Mouse (Mus musculus): Measurements from ENCODE around the gene Rnf212. TPM values are rescaled to one million over a fixed set of nuclear protein-coding genes. Genes with fewer than 3 reads are reported as not detected.

The Rnf212 gene
- polyA plus RNA-seq, 1 experiment from 2014 or later: 0.95 TPM

DNA sequence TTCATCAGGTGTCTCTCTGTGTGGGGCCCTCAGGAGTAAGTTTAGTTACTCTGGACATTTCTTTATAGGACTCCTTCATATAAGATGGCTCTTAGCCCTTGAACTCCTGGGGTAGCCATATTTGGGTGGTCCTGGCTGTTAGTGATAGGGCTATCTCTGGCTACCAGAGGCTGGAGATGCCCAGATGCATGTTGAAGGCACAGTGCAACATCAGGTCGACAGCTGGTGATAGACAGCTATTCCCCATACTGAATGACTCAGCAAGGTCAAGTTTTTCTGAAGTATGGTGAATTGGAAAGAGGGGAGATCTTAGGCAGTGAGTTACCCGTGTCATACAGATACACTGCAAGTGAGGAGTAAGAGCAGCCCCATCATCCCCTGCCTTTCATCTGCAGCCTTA, 67.0 kb downstream of the Rnf212 start:
- H3K27me3 ChIP-seq (ENCODE audit: control insufficient read depth, insufficient read depth, low read length): no peaks in the 10 kb centered on the region
- no peak for ATAC-seq (replicated peaks; ENCODE audit: low FRiP score)
- H3K36me3 ChIP-seq (ENCODE audit: control insufficient read depth, insufficient read depth, low read length): no peaks in the 10 kb centered on the region; the same call in none of the 2 replicates

DNA sequence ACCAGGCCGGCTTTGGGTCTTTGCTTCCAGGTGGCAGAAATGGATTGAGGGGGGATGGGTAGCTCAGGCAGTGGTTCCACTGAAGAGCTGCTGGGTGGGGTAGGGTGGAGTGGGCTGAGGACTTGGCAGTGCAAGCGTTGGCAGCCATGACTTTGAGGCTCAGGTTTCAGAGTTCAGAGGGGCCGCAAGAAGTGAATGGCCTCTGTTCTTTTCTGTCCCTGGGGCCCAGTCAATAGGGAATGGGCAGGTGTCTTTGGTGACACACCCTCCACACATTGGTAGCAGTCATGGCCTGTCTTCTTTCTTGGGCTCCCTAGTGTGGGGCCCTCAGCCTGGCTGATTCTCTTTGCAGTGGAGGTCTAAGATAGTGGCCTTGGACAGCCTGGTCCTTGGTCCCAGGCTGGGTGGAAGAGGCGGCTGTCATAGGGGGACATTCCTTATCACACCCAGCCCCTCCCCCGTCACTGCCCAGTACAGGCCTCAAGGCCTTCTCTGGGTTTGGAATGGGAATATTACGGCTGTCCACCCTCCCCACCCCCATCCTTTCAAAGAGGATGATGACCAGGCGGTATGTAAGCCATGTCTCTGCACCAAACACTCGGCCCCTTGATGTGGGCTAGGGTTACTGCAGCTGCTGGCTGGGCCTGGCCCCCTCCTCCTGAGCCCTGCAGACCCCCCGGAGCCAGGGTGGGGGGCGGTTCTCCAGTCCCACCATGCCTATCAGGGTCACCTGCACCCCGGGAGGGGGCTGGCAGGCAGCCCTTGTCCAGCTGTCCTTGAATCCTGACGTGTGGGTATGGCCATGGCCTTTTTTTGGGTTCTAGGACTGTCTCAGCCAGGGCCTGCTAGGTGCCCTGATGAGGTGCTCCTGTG, 70.8 kb downstream of the Rnf212 start:
- Histone ChIP-seq H3K4me1 (replicated peaks; ENCODE audit: control insufficient read depth, insufficient read depth, low read length) (no peaks in the 10 kb centered on the region), H3K27me3 (ENCODE audit: control insufficient read depth, insufficient read depth, low read length) (no peaks in the 10 kb centered on the region), H3K4me3 (ENCODE audit: low read depth, low read length) (no peak overlapping the region), H3K36me3 (ENCODE audit: control insufficient read depth, insufficient read depth, low read length) (no peaks in the 10 kb centered on the region; the same call in none of the 2 replicates), H3K27ac (ENCODE audit: low read depth, low read length) (no peak overlapping the region), H3K9ac (ENCODE audit: low read length) (no peak overlapping the region), H3K4me2 (ENCODE audit: low read depth, low read length, severe bottlenecking) (no peak overlapping the region), H3K9me3 (ENCODE audit: control insufficient read depth, low read length) (no peaks in the 10 kb centered on the region)
- 93% methylated on average over 12 of the region's 12 CpGs for WGBS
- no peak for DNase-seq (ENCODE audit: low spot score)
- ATAC-seq (replicated peaks; ENCODE audit: low FRiP score): 0 out of 2 replicates have a peak, but pooled peaks have one; percentile 12

More for the DNA sequence above, 67.0 kb downstream of the Rnf212 start:
- Histone ChIP-seq H3K4me1 (replicated peaks; ENCODE audit: control insufficient read depth, insufficient read depth, low read length) (no peaks in the 10 kb centered on the region), H3K4me3 (ENCODE audit: low read depth, low read length) (no peak overlapping the region), H3K4me2 (ENCODE audit: low read depth, low read length, severe bottlenecking) (no peak overlapping the region), H3K27ac (ENCODE audit: low read depth, low read length) (no peak overlapping the region), H3K9me3 (ENCODE audit: control insufficient read depth, low read length) (no peaks in the 10 kb centered on the region), H3K9ac (ENCODE audit: low read length) (no peak overlapping the region)
- no peak for DNase-seq (ENCODE audit: low spot score)
- WGBS: 90% methylated on average over 2 of the region's 2 CpGs

DNA sequence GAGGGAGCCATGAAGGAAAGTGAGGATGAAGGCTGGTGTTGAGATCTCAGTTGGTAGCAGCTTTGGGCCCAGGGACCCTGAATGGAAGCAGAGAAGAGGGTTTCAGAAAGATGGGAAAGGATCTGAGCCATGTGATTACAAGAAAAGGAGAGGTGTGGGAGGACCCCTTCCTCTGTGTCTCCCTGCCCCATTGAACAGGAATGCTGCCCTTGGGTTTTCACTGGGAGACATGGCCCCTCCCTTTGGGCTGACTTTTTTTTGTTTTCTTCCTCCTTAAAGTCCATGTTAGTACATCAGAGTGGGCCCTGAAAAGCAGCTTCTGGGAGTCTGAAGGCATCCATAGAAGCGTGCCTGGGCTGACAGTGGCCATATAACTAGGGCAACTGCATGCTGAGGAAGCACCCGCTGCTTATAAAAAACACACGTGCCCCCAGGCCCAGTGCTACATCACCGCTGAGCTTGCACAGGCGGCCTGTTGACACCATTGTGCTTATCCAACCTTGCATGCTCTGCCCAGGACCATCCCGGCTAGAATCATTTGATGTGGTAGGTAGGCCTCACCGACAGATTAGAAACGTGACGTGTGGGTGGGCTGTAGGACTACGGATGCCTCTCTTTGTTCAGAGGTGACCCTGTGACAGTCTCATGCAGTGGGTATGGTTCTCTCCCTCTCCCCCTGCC, 73.3 kb downstream of the Rnf212 start:
- H3K9me3 ChIP-seq (ENCODE audit: control insufficient read depth, low read length): no peaks in the 10 kb centered on the region
- peaks cover 14% of the 10 kb centered on the region for H3K4me1 ChIP-seq (replicated peaks; ENCODE audit: control insufficient read depth, insufficient read depth, low read length)
- no peak for ATAC-seq (replicated peaks; ENCODE audit: low FRiP score)
- no peaks in the 10 kb centered on the region; the same call in none of the 2 replicates for H3K36me3 ChIP-seq (ENCODE audit: control insufficient read depth, insufficient read depth, low read length)
- no peak overlapping the region for H3K4me2 ChIP-seq (ENCODE audit: low read depth, low read length, severe bottlenecking)
- no peak overlapping the region for H3K27ac ChIP-seq (ENCODE audit: low read depth, low read length)
- 73% methylated on average over 10 of the region's 10 CpGs for WGBS
- no peak overlapping the region for H3K4me3 ChIP-seq (ENCODE audit: low read depth, low read length)
- DNase-seq (ENCODE audit: low spot score): no peak
- H3K9ac ChIP-seq (ENCODE audit: low read length): no peak overlapping the region
- no peaks in the 10 kb centered on the region for H3K27me3 ChIP-seq (ENCODE audit: control insufficient read depth, insufficient read depth, low read length)

DNA sequence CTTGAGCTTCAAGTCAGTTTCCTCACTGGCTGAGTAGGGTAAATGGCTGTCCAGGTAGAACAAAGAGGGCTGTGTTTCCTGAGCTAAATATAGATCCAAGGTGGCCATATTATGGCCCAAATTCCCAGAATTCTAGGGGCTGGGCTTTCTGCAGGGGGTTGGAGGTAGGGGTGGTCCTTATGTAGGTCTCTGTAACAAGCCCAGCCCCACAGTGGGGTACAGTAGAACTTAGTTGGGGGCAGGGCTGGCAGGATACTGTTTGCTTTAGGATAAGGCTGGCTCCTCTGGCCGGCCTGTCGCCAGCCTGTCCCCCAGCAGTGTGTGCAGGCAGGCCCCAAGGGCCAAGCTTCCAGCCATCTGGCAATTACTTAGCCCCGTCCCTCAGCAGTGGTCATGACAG, 74.4 kb downstream of the Rnf212 start:
- Histone ChIP-seq H3K4me1 (replicated peaks; ENCODE audit: control insufficient read depth, insufficient read depth, low read length) (peaks cover 16% of the 10 kb centered on the region), H3K4me3 (ENCODE audit: low read depth, low read length) (no peak overlapping the region), H3K4me2 (ENCODE audit: low read depth, low read length, severe bottlenecking) (no peak overlapping the region), H3K27ac (ENCODE audit: low read depth, low read length) (no peak overlapping the region), H3K9ac (ENCODE audit: low read length) (no peak overlapping the region), H3K9me3 (ENCODE audit: control insufficient read depth, low read length) (no peaks in the 10 kb centered on the region), H3K27me3 (ENCODE audit: control insufficient read depth, insufficient read depth, low read length) (no peaks in the 10 kb centered on the region), H3K36me3 (ENCODE audit: control insufficient read depth, insufficient read depth, low read length) (no peaks in the 10 kb centered on the region; the same call in none of the 2 replicates)
- ATAC-seq (replicated peaks; ENCODE audit: low FRiP score) (no peak), DNase-seq (ENCODE audit: low spot score) (no peak)
- WGBS: 44% methylated on average over 3 of the region's 3 CpGs

DNA sequence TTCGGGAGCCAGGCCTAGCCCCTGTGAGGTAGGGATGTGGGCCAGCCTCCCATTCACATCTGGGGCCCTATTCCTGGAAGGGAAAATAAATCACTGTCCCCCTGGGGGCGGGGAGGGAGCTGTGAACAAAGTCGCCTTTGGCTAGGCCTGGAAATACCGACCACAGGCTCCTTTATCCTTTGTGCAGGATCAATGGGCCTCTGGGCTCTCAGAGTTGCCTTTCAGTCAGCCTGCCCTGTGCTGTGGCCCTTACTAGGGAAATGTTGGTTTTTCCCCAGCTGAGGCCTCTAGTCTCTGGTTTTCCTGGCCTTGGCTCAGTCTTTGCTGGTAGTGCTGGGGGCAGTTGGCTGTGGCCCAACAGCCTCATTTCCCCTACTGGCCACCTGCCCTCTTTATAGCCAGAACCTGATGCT, 77.4 kb downstream of the Rnf212 start:
- DNase-seq (ENCODE audit: low spot score) (peak; percentile 60), ATAC-seq (replicated peaks; ENCODE audit: low FRiP score) (no peak; the same call in 1 of the 2 replicates)
- peaks cover 23% of the 10 kb centered on the region for H3K4me1 ChIP-seq (replicated peaks; ENCODE audit: control insufficient read depth, insufficient read depth, low read length)
- peak overlapping the region; percentile 26 for H3K27ac ChIP-seq (ENCODE audit: low read depth, low read length)
- no peaks in the 10 kb centered on the region for H3K9me3 ChIP-seq (ENCODE audit: control insufficient read depth, low read length)
- H3K27me3 ChIP-seq (ENCODE audit: control insufficient read depth, insufficient read depth, low read length): peaks cover 4% of the 10 kb centered on the region
- no peak overlapping the region for H3K4me3 ChIP-seq (ENCODE audit: low read depth, low read length)
- H3K9ac ChIP-seq (ENCODE audit: low read length): no peak overlapping the region; the same call in 1 of the 2 replicates
- 14% methylated on average over 4 of the region's 4 CpGs for WGBS
- H3K4me2 ChIP-seq (ENCODE audit: low read depth, low read length, severe bottlenecking): peak overlapping the region; percentile 24; the same call in 1 of the 2 replicates
- H3K36me3 ChIP-seq (ENCODE audit: control insufficient read depth, insufficient read depth, low read length): no peaks in the 10 kb centered on the region; the same call in 1 of the 2 replicates

DNA sequence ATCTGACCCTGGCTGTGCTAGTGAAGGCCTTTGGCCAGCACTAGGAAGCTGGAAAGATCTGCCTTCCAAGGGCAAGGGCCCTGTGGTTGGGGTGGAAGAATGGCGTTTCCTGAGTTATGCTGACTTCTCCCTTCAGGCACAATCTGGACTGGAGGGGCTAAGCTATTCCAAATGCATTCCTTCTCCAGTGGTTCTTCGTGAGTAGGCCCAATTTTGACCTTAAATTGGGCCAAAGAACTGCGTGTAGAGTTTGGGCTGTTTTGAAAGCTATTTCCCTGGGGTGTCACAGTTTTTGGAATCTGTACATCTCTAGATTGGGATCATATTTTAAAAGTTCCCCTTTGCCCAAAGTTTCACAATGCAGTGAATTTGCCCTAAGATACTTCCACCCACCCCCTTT, 78.2 kb downstream of the Rnf212 start:
- Histone ChIP-seq H3K4me2 (ENCODE audit: low read depth, low read length, severe bottlenecking) (no peak overlapping the region), H3K9me3 (ENCODE audit: control insufficient read depth, low read length) (no peaks in the 10 kb centered on the region), H3K27ac (ENCODE audit: low read depth, low read length) (no peak overlapping the region), H3K4me1 (replicated peaks; ENCODE audit: control insufficient read depth, insufficient read depth, low read length) (peaks cover 25% of the 10 kb centered on the region), H3K4me3 (ENCODE audit: low read depth, low read length) (no peak overlapping the region), H3K36me3 (ENCODE audit: control insufficient read depth, insufficient read depth, low read length) (no peaks in the 10 kb centered on the region; the same call in 1 of the 2 replicates), H3K27me3 (ENCODE audit: control insufficient read depth, insufficient read depth, low read length) (peaks cover 4% of the 10 kb centered on the region), H3K9ac (ENCODE audit: low read length) (no peak overlapping the region)
- no peak for ATAC-seq (replicated peaks; ENCODE audit: low FRiP score)
- WGBS: 76% methylated on average over 3 of the region's 3 CpGs
- DNase-seq (ENCODE audit: low spot score): no peak

DNA sequence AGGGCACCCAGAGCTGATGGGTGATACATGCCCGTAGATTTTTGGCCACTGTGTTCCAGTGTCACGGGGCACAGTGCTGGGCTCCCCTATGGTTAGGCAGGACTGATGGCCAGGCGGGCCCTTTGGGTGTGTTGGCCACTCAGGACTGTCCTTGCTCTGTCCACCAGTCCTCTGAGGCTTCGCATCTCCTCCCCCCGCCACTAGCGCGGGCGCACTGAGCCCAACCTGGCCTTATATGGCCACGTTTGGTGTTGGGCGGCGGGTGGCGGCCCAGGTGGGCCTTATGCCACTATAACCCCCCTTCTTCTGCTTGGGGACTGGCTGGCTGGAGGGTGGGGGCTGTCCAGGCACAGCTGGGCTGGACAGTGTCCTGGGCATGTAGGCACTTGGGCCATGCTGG, 78.9 kb downstream of the Rnf212 start:
- H3K36me3 ChIP-seq (ENCODE audit: control insufficient read depth, insufficient read depth, low read length): no peaks in the 10 kb centered on the region
- H3K27me3 ChIP-seq (ENCODE audit: control insufficient read depth, insufficient read depth, low read length): peaks cover 4% of the 10 kb centered on the region
- H3K4me3 ChIP-seq (ENCODE audit: low read depth, low read length): no peak overlapping the region
- H3K9me3 ChIP-seq (ENCODE audit: control insufficient read depth, low read length): no peaks in the 10 kb centered on the region
- WGBS: 89% methylated on average over 12 of the region's 12 CpGs
- H3K4me1 ChIP-seq (replicated peaks; ENCODE audit: control insufficient read depth, insufficient read depth, low read length): peaks cover 25% of the 10 kb centered on the region
- no peak overlapping the region for H3K9ac ChIP-seq (ENCODE audit: low read length)
- H3K4me2 ChIP-seq (ENCODE audit: low read depth, low read length, severe bottlenecking): 0 out of 2 replicates have a peak overlapping the region, but pooled peaks have one; percentile 78
- no peak overlapping the region for H3K27ac ChIP-seq (ENCODE audit: low read depth, low read length)
- DNase-seq (ENCODE audit: low spot score): no peak
- ATAC-seq (replicated peaks; ENCODE audit: low FRiP score): no peak

DNA sequence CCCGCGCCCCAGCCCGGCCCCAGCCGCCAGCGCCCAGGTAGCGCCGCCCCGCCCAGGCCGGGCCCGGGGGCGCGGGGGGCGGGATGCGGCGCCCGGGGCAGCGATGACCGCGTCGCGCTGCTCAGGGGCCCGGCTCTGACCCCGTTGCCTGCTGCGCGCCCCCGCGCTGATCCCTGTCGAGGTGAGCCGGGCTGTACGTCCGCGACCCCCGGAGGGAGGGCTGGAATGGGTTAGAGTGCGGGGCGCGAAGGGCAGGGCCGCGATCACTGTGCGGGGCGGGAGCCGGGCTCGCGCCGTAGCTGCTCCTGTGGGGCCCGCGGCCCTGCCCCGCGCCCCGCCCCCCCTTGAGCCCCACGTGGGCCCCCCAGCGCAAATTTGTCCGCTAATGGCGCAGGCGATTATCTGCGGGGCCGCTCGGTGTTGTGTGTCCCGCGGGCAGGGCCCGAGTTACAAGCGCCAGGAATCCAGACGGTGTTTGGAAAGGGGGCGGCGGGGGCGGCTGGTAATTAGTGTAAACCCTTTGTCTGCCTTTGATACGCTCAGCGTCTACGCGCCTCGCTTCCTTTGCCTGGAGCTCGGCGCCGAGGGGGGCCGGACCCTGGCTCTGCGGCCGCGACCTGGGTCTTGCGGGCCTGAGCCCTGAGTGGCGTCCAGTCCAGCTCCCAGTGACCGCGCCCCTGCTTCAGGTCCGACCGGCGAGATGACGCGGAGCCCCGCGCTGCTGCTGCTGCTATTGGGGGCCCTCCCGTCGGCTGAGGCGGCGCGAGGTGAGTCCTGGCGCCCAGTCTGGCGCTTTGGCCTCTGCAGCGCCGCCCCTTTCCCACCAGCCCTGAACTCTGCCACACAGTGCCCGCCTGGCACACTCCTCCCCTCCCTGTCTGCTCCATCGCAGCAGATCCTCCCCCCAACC, 80.2 kb downstream of the Rnf212 start:
- under 1% methylated on average over 85 of the region's 99 CpGs for WGBS
- DNase-seq (ENCODE audit: low spot score) (peak; percentile 75), ATAC-seq (replicated peaks; ENCODE audit: low FRiP score) (peak; percentile 67)
- H3K9me3 ChIP-seq (ENCODE audit: control insufficient read depth, low read length): no peaks in the 10 kb centered on the region
- peak overlapping the region; percentile 78 for H3K4me2 ChIP-seq (ENCODE audit: low read depth, low read length, severe bottlenecking)
- H3K9ac ChIP-seq (ENCODE audit: low read length): peak overlapping the region; percentile 78
- peak overlapping the region; percentile 96 for H3K4me3 ChIP-seq (ENCODE audit: low read depth, low read length)
- peak overlapping the region; percentile 41; the same call in 1 of the 2 replicates for H3K27ac ChIP-seq (ENCODE audit: low read depth, low read length)
- H3K4me1 ChIP-seq (replicated peaks; ENCODE audit: control insufficient read depth, insufficient read depth, low read length): peaks cover 25% of the 10 kb centered on the region
- H3K27me3 ChIP-seq (ENCODE audit: control insufficient read depth, insufficient read depth, low read length): peaks cover 4% of the 10 kb centered on the region
- H3K36me3 ChIP-seq (ENCODE audit: control insufficient read depth, insufficient read depth, low read length): no peaks in the 10 kb centered on the region

Data from forebrain, embryonic 11.5 days (tissue).